Mouse (Mus musculus) intestine, postnatal 0 days (tissue): ENCODE results near the gene Jak2. TPM values are rescaled to one million over a fixed set of nuclear protein-coding genes. Genes with fewer than 3 reads are reported as not detected.

Source experiments
- ATAC-seq: fragments of 200-750 bp; cut with Nextera tagmentation; 2 replicates; pipeline ENCODE4 v1.8.0; 2017; ENCODE audit warnings: mild to moderate bottlenecking, moderate TSS enrichment, moderate library complexity
- H3K27ac ChIP-seq: fragments of 300-500 bp; sonication (generic); 2 replicates; pipeline ENCODE4 v1.5.1; 2014; ENCODE audit warnings: mild to moderate bottlenecking, low read depth, low read length, moderate library complexity
- H3K27me3 ChIP-seq: fragments of 300-500 bp; sonication (generic); replicated peaks from 2 replicates; pipeline ENCODE4 v1.6.1; 2014; ENCODE audit warnings: low read length, mixed read lengths; ENCODE audit not compliant: control insufficient read depth, insufficient read depth
- H3K36me3 ChIP-seq: fragments of 300-500 bp; sonication (generic); 2 replicates; pipeline ENCODE4 v1.6.1; 2014; ENCODE audit warnings: mild to moderate bottlenecking, moderate library complexity; ENCODE audit not compliant: control insufficient read depth, insufficient read depth
- H3K4me1 ChIP-seq: fragments of 300-500 bp; sonication (generic); replicated peaks from 2 replicates; pipeline ENCODE4 v1.6.1; 2014; ENCODE audit warnings: antibody characterized with exemption, low read length, mixed read lengths; ENCODE audit not compliant: control insufficient read depth, insufficient read depth
- H3K4me2 ChIP-seq: fragments of 300-500 bp; sonication (generic); replicated peaks from 2 replicates; pipeline ENCODE4 v1.6.1; 2014; ENCODE audit warnings: low read depth, mild to moderate bottlenecking, moderate library complexity
- H3K4me3 ChIP-seq: fragments of 300-500 bp; sonication (generic); 2 replicates; pipeline ENCODE4 v1.5.1; 2014; ENCODE audit warnings: low read depth, low read length
- H3K9ac ChIP-seq: fragments of 300-500 bp; sonication (generic); 2 replicates; pipeline ENCODE4 v1.6.1; 2014; ENCODE audit warnings: mild to moderate bottlenecking, low read depth, low read length
- H3K9me3 ChIP-seq: fragments of 300-500 bp; sonication (generic); 2 replicates; pipeline ENCODE4 v1.6.1; 2016; ENCODE audit warnings: mixed run types; ENCODE audit not compliant: control insufficient read depth
- CTCF ChIP-seq: sonication (generic); IDR thresholded peaks from 2 replicates; pipeline ENCODE4 v1.5.1; 2016; ENCODE audit warnings: low read depth, mild to moderate bottlenecking, control low read depth, antibody characterized with exemption, moderate library complexity
- WGBS: fragments of 180-500 bp; shearing (Covaris S2); extraction: QIAGEN DNeasy Blood & Tissue Kit; methylation state at CpG from one replicate; pipeline ENCODE4 v1.1.7; 2014; 5-methylcytosine and 5-hydroxymethylcytosine counted together
- polyA plus RNA-seq: library from polyadenylated mRNA; unstranded; fragments of >200 nt; fragmentation: Nextera tagmentation; extraction: Ambion mirVana; gene quantifications from 2 replicates; pipeline ENCODE4 v1.2.1, GENCODE M21; 2015

The Jak2 gene
- polyA plus RNA-seq, 1 experiment from 2014 or later = 11.2 TPM

DNA sequence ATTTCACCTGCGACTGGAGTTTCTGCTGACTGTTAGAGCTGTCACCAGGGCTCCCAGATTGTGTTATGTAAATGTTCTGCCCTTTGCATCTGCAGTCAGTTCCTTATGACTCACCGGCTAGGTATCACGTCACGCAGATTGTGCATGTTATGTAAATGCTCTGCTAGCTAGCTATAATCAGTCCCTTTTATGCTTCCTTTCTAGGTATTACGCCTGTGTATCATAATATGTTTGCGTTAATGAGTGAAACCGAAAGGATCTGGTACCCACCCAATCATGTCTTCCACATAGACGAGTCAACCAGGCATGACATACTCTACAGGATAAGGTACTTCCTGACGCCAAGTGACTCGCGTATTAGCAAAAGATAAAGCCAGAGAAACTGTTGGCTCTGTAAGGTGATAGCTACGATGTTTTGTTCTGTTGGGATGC lies 19.5 kb downstream of the Jak2 start:
- 40% methylated on average over 12 of the region's 12 CpGs for WGBS

DNA sequence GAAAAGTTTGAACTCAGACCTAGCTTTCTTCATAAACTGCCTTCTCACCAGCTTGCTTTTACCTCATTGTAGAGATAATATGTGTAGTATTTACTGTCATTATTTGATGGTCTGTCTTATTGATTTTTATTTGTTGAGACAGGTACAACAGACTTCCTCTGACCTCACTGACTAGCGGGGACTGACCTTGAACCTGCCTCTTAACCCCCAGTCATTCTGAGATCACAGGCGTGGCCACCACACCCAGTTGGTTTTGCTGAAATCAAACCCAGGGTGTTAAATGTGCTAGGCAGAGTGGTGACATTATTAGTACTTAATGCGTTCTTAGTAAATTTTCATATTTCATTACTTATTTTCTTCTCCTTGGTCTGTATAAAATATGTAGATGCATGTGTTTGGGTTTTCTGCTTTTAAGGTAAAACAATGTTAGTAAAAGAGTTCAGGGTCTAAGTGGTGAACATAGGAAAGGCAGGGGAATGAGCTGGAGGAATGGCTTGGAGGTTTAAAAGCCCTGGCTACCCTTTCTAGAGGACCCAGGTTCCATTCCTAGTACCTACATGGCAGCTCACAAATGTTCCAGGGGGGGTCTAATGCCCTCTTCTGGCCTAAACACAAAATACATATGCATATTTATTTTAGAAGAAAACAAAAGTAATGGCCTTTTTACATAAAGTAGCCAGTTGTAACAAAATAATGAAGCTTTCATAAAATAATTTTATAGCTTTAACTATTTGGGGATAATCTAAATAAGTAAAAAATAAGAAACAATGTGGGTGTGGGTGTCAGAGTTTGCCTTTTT lies 20.6 kb downstream of the Jak2 start:
- ATAC-seq = no peak
- Histone ChIP-seq H3K4me2 (no peak overlapping the region), H3K36me3 (peaks cover 10% of the 10 kb centered on the region), H3K9me3 (no peaks in the 10 kb centered on the region), H3K4me3 (no peak overlapping the region), H3K4me1 (no peaks in the 10 kb centered on the region), H3K27ac (no peak overlapping the region), H3K27me3 (no peaks in the 10 kb centered on the region), H3K9ac (no peak overlapping the region)
- 82% methylated on average over 3 of the region's 3 CpGs for WGBS
- TF ChIP-seq CTCF = peak; percentile 18

More for the DNA sequence above, 19.5 kb downstream of the Jak2 start:
- no peaks in the 10 kb centered on the region for H3K27me3 ChIP-seq
- H3K9me3 ChIP-seq = no peaks in the 10 kb centered on the region
- ATAC-seq = peak; percentile 77
- H3K4me2 ChIP-seq = peak overlapping the region; percentile 39; the same call in 1 of the 2 replicates
- TF ChIP-seq CTCF = no peak
- no peak overlapping the region for H3K9ac ChIP-seq
- no peaks in the 10 kb centered on the region for H3K4me1 ChIP-seq
- H3K27ac ChIP-seq = peak overlapping the region; percentile 15
- peaks cover 4% of the 10 kb centered on the region; the same call in 1 of the 2 replicates for H3K36me3 ChIP-seq
- H3K4me3 ChIP-seq = no peak overlapping the region

DNA sequence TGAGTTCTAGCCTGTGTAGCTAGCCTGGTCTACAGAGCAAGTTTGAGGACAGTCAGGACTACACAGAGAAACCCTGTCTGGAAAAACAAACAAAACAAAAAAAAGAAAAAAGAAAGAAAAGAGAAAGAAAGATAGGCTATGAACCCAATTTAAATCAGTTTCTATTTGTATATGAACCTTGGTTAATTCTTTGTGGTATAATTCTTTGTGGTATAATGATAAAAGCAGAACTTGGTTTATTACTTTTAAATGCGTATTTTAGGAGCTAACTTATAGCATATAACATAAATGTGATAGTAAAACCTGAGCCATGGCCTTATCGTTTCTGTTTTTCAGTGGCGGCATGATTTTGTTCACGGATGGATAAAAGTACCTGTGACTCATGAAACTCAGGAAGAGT lies 24.8 kb downstream of the Jak2 start:
- H3K27me3 ChIP-seq = no peaks in the 10 kb centered on the region
- H3K4me2 ChIP-seq = no peak overlapping the region
- H3K36me3 ChIP-seq = peaks cover 14% of the 10 kb centered on the region
- no peak overlapping the region for H3K27ac ChIP-seq
- ATAC-seq = no peak
- 95% methylated on average over 4 of the region's 4 CpGs for WGBS
- no peaks in the 10 kb centered on the region for H3K9me3 ChIP-seq
- H3K4me1 ChIP-seq = no peaks in the 10 kb centered on the region
- H3K9ac ChIP-seq = no peak overlapping the region
- no peak overlapping the region for H3K4me3 ChIP-seq
- TF ChIP-seq CTCF = no peak

DNA sequence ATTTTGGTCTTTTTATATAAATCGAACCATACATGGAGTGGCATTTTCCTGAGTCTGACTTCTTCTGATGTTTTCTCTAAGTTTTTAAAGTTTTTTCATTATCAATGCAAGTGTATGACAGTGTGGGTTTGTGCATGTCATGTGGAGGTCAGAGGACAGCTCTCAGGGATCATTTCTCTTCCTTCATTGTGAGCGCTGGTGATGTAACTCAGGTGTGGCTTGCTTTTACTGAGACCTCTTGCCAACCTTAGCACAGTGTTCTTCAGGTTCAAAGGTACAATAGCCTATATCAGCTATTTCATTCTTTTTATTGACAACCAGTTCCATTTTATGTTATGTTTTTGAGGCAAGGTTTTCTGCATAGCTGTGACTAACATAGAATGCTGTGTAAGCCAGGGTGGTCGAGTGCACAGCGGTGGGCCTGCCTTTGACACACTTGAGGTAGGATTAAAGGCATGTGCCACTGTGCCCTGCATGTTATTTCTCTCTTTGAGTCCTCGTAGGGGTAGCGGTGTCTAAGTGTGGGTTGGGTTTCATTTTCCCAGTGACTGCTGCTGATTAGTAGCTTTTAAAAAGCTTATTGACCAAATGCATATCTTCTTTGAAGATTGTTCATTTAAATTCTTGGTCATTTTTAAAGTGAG lies 27.4 kb downstream of the Jak2 start:
- Histone ChIP-seq H3K27me3 (no peaks in the 10 kb centered on the region), H3K27ac (peak overlapping the region; percentile 84), H3K9ac (0 out of 2 replicates have a peak overlapping the region, but pooled peaks have one; percentile 7), H3K4me3 (no peak overlapping the region), H3K36me3 (peaks cover 14% of the 10 kb centered on the region), H3K4me1 (no peaks in the 10 kb centered on the region), H3K9me3 (no peaks in the 10 kb centered on the region), H3K4me2 (peak overlapping the region; percentile 48)
- no peak for TF ChIP-seq CTCF
- ATAC-seq = peak; percentile 94
- 69% methylated on average over 6 of the region's 6 CpGs for WGBS

DNA sequence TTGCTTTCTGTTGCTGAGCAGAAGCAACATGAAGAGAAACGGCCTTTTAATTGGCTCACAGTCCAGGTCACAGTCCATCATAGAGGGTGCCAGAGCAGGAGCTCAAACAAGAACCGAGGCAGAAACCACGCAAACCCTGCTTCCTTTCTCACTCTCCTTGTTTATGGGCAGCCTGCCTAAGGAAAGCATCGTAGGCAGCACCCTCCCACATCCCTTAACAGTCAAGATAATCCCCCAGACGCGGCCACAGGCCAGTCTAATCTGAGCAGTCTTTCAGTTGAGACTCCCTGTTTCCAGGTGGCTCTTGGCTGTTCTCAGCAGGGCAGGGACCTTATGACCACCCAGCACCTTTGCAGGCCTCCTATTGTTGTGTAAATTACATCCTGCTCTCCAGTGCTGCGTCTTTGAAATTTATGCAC lies 33.8 kb downstream of the Jak2 start:
- Histone ChIP-seq H3K4me3 (no peak overlapping the region), H3K27me3 (no peaks in the 10 kb centered on the region), H3K9me3 (no peaks in the 10 kb centered on the region), H3K9ac (no peak overlapping the region), H3K4me1 (no peaks in the 10 kb centered on the region), H3K4me2 (no peak overlapping the region), H3K27ac (no peak overlapping the region), H3K36me3 (peaks cover 33% of the 10 kb centered on the region)
- WGBS = 57% methylated on average over 7 of the region's 7 CpGs
- TF ChIP-seq CTCF = no peak
- no peak for ATAC-seq

DNA sequence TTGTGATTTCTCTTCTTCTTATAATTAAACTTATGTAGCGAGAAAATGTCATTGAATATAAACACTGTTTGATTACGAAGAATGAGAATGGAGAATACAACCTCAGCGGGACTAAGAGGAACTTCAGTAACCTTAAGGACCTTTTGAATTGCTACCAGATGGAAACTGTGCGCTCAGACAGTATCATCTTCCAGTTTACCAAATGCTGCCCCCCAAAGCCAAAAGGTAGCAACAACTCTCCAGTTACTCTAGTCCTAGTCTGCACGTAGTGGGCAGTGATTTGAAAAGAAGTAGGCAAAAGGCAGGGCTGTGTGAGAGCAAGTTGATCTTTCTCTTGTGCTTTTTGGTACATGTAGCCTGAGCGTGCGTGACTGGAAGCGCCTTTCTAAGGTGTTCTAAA lies 36.2 kb downstream of the Jak2 start:
- Histone ChIP-seq H3K9me3 (no peaks in the 10 kb centered on the region), H3K27me3 (no peaks in the 10 kb centered on the region), H3K4me3 (no peak overlapping the region), H3K36me3 (peaks cover 53% of the 10 kb centered on the region), H3K27ac (no peak overlapping the region), H3K4me1 (no peaks in the 10 kb centered on the region), H3K9ac (no peak overlapping the region), H3K4me2 (no peak overlapping the region)
- 78% methylated on average over 8 of the region's 8 CpGs for WGBS
- TF ChIP-seq CTCF = peak; percentile 32; the same call in 1 of the 2 replicates
- ATAC-seq = no peak
